Mouse (Mus musculus) heart, embryonic 16.5 days (tissue): ENCODE data around the gene Fbxw13. TPM values are rescaled to one million over a fixed set of nuclear protein-coding genes. Genes with fewer than 3 reads are reported as not detected.
"Not testable (repeated sequence)": the region's sequence is repeated elsewhere in the genome, so short reads cannot be mapped to it uniquely, and the experiment has no call there.

ENCODE experiments used
- ATAC-seq: fragments of 200-750 bp; cut with Nextera tagmentation; replicated peaks from 2 replicates; pipeline ENCODE4 v1.8.0; 2017; ENCODE audit warnings: moderate number of reproducible peaks; ENCODE audit not compliant: insufficient read depth, low FRiP score; ENCODE audit errors: extremely low read depth
- H3K27ac ChIP-seq: fragments of 300-500 bp; sonication (generic); 2 replicates; pipeline ENCODE4 v1.5.1; 2014; ENCODE audit warnings: mild to moderate bottlenecking, low read length, control low read depth, moderate library complexity
- H3K27me3 ChIP-seq: fragments of 300-500 bp; sonication (generic); 2 replicates; pipeline ENCODE4 v1.6.1; 2014; ENCODE audit warnings: low read length, mixed read lengths; ENCODE audit not compliant: control insufficient read depth, insufficient read depth
- H3K36me3 ChIP-seq: fragments of 300-500 bp; sonication (generic); 2 replicates; pipeline ENCODE4 v1.6.1; 2014; ENCODE audit not compliant: control insufficient read depth, insufficient read depth
- H3K4me1 ChIP-seq: fragments of 300-500 bp; sonication (generic); 2 replicates; pipeline ENCODE4 v1.6.1; 2014; ENCODE audit warnings: low read length, mixed read lengths; ENCODE audit not compliant: control insufficient read depth, insufficient read depth
- H3K4me2 ChIP-seq: fragments of 300-500 bp; sonication (generic); 2 replicates; pipeline ENCODE4 v1.6.1; 2014; ENCODE audit warnings: low read depth, mild to moderate bottlenecking, control low read depth, low read length
- H3K4me3 ChIP-seq: fragments of 300-500 bp; sonication (generic); 2 replicates; pipeline ENCODE4 v1.5.1; 2014; ENCODE audit warnings: mild to moderate bottlenecking, control low read depth, low read length
- H3K9ac ChIP-seq: fragments of 300-500 bp; sonication (generic); 2 replicates; pipeline ENCODE4 v1.6.1; 2014; ENCODE audit warnings: low read length, control low read depth
- H3K9me3 ChIP-seq: fragments of 300-500 bp; sonication (generic); replicated peaks from 2 replicates; pipeline ENCODE4 v1.6.1; 2016; ENCODE audit warnings: low read length; ENCODE audit not compliant: control insufficient read depth
- WGBS: fragments of 180-500 bp; shearing (Covaris S2); extraction: QIAGEN DNeasy Blood & Tissue Kit; methylation state at CpG from one replicate; pipeline ENCODE4 v1.1.7; 2014; 5-methylcytosine and 5-hydroxymethylcytosine counted together
- polyA plus RNA-seq: library from polyadenylated mRNA; unstranded; fragments of >200 nt; fragmentation: Nextera tagmentation; extraction: Ambion mirVana; gene quantifications from 2 replicates; pipeline ENCODE4 v1.2.1, GENCODE M21; 2015

The Fbxw13 gene
- polyA plus RNA-seq, 1 experiment from 2014 or later = not detected

GRCm38 (mm10) chr9:109140414-109140813, 55.4 kb downstream of the Fbxw13 start:
- H3K4me1 ChIP-seq, H3K4me2 ChIP-seq, ATAC-seq, H3K9ac ChIP-seq, H3K27ac ChIP-seq, H3K36me3 ChIP-seq, H3K27me3 ChIP-seq, H3K4me3 ChIP-seq, H3K9me3 ChIP-seq: not testable (repeated sequence)
- WGBS = 63% methylated on average over 4 of the region's 4 CpGs

GRCm38 (mm10) chr9:109130076-109130475, 65.7 kb downstream of the Fbxw13 start:
- no peaks in the 10 kb centered on the region for H3K27me3 ChIP-seq
- WGBS = 88% methylated on average over 5 of the region's 5 CpGs
- no peaks in the 10 kb centered on the region for H3K9me3 ChIP-seq
- no peaks in the 10 kb centered on the region for H3K36me3 ChIP-seq
- ATAC-seq = no peak
- H3K4me3 ChIP-seq = no peak overlapping the region
- no peak overlapping the region for H3K4me2 ChIP-seq
- H3K27ac ChIP-seq = no peak overlapping the region
- H3K9ac ChIP-seq = no peak overlapping the region
- H3K4me1 ChIP-seq = no peaks in the 10 kb centered on the region

Other genes with a start within 250 kb of the Fbxw13 start
- 1.3 and 1.5 TPM in 2 replicates for gene Col7a1, start 242.4 kb downstream of the Fbxw13 start, polyA plus RNA-seq
- gene Ucn2, start 210.0 kb downstream of the Fbxw13 start, polyA plus RNA-seq = not detected in 2 replicates
- gene Pfkfb4, start 204.2 kb downstream of the Fbxw13 start, polyA plus RNA-seq = 3.1 and 4.8 TPM in 2 replicates
- gene Shisa5, start 157.4 kb downstream of the Fbxw13 start, polyA plus RNA-seq = 75.4 and 84.5 TPM in 2 replicates
- gene Trex1, start 136.2 kb downstream of the Fbxw13 start, polyA plus RNA-seq = 12.5 and 14.5 TPM in 2 replicates
- gene Atrip, start 121.9 kb downstream of the Fbxw13 start, polyA plus RNA-seq = 15.6 and 17.3 TPM in 2 replicates
- gene Ccdc51, start 113.5 kb downstream of the Fbxw13 start, polyA plus RNA-seq = 14.7 and 15.9 TPM in 2 replicates
- gene Tma7, start 113.4 kb downstream of the Fbxw13 start, polyA plus RNA-seq = 414 and 431 TPM in 2 replicates
- 7.8 and 8.8 TPM in 2 replicates for gene Plxnb1, start 100.6 kb downstream of the Fbxw13 start, polyA plus RNA-seq
- gene Fbxw21, start 33.9 kb downstream of the Fbxw13 start, polyA plus RNA-seq = not detected in 2 replicates
- gene Fbxw20, start 38.8 kb upstream of the Fbxw13 start, polyA plus RNA-seq = not detected in 2 replicates
- gene Fbxw14, start 91.7 kb upstream of the Fbxw13 start, polyA plus RNA-seq = not detected in 2 replicates
- not detected in 2 replicates for gene Fbxw28, start 143.7 kb upstream of the Fbxw13 start, polyA plus RNA-seq
- not detected in 2 replicates for gene Fbxw22, start 208.3 kb upstream of the Fbxw13 start, polyA plus RNA-seq